Mouse (Mus musculus): ENCODE results near the gene Trappc4.
A peak's percentile ranks its signal among the peaks of the same experiment; 100 is the strongest.
"Not testable (repeated sequence)": the region's sequence is repeated elsewhere in the genome, so short reads cannot be mapped to it uniquely, and the experiment has no call there.

The Trappc4 gene

DNA sequence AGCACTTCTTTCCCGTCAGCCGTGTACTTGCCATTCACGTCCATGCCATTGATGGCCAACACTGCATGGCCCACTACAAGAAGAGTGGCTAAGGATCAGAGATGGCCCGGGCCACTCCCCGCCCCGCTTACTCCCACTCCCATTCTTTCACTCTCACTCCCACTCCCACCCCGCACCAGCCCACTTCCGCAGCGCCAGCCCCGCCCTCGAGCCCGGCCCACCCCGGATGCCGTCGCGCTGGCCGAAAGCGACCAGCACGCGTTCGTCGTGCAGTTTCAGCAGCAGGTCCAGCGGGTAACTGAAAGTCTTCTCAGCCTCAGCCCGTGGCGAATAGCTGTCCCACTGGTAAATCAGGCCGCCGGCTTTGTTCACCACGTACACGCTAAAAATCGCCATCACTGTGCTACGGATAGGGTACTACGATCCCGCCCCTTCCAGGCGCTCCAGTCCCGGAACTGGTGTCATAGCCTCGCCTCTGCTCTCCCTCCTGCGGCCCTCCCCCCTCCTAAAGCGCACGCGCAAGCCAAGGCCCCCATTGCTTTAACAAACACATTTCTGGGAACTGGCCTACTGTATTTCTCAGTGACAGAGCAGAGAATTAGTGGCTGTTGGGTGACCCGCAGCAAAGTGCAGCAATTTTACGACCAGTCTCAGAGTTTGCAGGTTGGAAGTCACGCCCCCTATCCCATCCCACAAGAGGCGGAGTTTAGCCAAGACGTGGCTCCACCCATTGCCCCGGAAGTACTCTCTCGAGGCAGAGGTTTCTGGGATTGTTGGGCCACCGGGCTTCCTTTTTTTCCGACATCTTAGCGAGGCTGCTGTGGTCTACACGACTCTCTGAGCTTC is at the start of gene Trappc4, which contains the start of gene Rps25:
Gene Trappc4 (minus strand): TSS at position 695 of the 846 bp plus-strand sequence.
Gene Rps25 (plus strand): TSS at position 234 of the 846 bp plus-strand sequence.
- DNase-seq, result peak; percentile 93

DNA sequence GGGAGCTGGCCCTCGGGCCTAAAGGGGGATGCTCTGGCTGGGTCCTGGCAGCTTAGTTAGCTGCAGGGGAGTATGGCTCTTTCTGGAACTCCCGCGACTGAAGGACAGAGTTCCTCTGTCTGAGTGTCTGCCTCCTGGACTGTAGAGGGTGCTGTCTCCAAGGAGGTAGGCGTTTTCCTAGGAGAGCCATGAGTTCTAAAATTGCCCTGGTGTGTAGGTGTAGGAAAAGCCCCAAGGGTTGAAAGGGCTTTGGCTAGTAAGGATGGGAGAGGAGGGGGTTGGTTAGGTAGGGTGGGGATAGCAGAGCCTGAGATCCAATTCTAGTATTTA is 47.5 kb upstream of the Trappc4 start, which contains the start of gene Upk2:
Gene Upk2 (minus strand): TSS at position 86 of the 330 bp plus-strand sequence.
- no peak for DNase-seq

DNA sequence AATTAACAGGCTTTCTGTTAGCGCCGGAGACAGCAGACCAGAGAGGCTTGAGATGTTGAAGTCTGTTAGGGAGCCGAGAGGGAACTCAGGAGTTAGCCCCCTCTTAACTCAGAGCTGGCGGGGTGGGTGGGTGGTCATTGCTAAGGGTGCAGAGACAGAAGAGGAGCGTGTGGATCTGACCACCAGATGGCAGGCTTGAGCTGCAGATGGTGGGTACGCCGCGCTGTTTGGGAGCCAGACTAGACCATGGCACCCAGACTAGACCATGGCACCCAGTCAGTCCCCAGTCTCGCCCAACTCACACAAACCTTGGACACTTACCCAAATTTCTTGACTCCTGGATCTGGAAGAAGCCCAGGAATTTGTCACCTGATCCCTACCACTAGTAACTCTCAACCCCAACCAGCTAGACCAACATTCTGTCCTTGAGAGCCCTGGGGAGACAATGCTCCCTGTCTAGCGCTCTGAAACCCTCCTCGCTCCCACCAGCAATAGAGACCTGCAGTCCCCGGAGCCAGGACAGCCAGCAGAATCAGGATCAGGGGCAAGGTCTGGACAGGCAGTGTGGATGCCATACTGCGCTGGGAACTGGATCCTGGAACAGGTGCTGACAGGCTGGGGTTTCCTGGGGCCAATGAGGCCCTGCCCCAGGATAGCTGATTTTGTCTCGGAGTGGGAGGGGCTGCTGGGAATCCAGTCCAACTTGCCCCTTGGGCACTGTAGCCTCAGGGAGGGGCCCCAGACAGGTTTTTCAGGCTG is 46.9 kb upstream of the Trappc4 start:
- DNase-seq, result peak; percentile 92

DNA sequence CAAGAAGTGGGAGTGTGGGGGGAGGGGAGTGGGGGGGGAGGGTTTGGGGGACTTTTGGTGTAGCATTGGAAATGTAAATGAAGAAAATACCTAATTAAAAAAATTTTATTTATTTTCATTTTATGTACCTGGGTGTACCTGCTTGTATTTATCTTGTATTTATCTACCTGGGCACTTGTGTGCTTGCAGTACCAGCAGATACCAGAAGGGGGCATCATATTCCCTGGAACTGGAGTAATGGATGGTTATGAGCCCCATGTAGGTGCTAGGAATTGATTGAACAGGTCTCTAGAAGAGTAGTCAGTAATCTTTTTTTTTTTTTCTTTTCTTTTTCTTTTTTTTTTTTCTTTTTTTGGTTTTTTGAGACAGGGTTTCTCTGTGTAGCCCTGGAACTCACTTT is 43.0 kb upstream of the Trappc4 start:
- no peak for DNase-seq

DNA sequence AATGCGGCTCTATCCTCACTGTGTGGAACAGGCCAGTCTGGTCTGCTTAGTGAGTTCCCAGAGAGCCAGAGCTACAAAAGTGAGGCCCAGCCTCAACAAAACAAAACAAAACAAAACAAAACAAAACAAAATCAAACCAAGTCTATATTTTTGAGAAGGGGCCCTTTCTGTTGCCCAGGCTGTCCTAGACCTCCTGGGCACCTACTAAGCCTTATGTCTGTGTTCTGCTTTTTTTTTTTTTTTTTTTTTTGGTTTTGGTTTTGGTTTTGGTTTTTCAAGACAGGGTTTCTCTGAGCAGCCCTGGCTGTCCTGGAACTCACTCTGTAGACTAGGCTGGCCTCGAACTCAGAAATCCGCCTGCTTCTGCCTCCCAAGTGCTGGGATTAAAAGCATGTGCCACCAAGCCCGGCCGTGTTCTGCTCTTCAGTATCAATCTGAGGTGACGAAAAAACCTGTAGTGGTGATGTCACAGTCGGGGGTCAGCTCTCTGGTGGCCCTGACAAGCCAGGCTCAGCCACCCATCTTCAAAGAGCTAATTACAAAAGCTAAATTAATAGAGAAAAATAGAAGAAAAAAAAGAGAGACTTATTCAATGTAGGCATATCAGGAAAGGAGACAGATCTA is 37.1 kb upstream of the Trappc4 start:
- DNase-seq, result not testable (repeated sequence)

DNA sequence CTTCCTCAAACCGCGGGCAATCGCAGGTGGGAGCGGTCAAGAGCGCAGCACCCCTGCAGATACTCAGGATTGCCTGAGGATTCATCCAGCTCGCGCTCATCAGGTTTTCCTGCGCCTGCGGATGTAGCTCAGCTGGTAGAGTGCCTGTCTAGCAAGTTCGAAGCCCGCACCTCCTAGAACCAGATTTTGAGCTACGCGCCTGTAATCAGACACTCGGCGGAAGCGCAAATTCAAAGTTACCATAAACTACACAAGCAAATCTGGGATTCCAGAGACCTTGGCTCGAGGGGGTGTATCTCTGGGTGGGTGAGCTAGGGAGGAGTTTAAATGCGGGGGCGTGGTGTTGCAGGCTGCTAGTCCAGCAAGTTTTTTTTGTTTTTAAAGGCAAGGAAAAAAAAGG is 33.6 kb upstream of the Trappc4 start, which contains the start of gene Foxr1:
Gene Foxr1 (minus strand): TSS at position 176 of the 400 bp plus-strand sequence.
- no peak for DNase-seq

DNA sequence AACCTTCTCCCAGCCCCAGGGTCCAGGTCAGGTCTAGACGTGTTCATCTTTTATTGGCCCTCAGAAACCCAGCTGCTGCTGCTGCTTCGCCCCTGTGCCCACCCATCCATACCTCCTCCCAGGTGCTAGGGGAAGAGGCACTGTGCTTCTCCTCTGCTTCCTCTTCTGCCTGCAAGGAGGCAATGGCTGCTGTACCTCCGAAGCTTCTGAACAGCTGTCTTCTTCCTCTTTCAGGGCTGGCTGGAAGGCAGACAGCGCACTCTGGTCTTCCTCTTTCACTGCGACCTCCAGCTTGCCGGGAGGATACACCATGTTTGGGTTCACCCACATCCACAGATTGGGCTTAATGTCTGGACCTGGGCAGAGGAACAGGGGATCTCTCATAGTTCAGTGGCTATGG is 28.3 kb upstream of the Trappc4 start:
- no peak for DNase-seq

DNA sequence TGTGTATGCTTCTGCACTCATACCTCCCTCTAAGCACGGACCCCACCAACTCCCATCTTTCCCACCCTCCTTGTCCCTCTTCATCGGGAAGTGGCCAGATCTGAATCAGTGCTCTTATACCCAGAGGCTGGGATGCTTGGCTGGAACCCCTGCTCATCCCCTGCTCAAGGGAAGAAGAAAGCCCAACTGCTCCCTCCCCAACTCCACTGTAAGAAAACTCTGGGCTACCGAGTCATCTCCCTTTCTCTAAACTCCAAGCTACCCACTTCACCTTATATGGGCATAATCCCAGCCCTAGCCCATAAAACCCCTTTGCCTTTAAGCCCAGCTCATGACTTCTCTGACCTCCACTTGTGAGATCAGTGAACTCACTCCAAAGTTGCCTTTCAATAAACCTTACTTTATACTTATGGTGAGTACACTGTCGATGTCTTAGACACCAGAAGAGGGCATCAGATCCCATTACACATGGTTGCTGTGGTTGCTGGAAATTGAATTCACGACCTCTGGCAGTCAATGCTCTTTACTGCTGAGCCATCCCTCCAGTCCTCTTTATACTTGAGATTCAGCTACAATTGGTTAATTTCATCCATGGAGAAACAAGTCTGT is 25.3 kb upstream of the Trappc4 start:
- no peak for DNase-seq

DNA sequence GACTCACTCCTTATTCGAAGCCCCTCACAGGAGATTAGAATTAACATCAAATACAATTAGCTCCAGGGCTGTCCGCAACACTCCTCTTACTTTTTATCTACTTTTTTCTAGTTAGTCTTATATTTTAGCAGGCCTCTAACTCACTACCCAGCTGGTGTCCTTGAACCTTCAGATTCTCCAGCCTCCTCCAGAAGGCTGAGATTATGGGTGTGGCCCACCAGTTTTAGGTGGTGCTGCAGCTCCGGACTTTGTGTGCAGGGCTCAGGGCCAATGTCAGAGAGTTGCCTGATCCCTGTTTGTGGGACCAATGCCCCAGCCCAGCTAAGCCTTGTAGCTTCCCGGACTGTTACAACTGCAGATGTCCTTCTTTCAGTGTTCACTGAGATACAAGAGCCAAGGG is 16.2 kb upstream of the Trappc4 start:
- DNase-seq, result no peak

DNA sequence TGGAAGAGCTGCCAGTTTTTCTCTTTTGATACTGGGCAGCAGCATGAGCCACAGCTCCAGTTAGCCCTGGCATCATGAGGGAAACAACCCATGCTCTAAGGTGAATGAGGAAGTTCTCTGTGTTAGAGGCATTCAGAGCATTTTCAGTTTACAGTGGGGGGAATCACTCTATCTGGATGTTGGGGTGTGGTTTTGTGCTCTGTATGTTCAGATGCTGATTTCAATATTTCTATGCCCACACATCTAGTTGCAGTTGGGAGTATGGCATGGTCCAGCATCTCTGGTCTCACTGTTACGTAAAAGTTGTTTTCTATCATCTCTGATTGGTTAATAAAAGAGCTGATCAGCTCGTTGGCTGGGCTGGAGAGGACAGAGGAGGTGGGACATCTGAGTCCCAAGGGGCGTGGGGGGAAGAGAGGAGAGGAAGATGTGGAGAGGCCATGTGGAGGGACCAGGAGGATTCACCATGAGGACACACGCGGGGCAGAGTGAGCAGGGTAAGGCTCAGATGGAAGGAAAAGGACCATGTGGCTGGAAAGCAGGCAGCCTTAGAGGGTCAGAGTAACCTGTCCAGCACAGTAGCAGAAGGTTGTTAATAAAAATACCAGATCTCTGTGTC is 13.0 kb upstream of the Trappc4 start:
- DNase-seq, result no peak

DNA sequence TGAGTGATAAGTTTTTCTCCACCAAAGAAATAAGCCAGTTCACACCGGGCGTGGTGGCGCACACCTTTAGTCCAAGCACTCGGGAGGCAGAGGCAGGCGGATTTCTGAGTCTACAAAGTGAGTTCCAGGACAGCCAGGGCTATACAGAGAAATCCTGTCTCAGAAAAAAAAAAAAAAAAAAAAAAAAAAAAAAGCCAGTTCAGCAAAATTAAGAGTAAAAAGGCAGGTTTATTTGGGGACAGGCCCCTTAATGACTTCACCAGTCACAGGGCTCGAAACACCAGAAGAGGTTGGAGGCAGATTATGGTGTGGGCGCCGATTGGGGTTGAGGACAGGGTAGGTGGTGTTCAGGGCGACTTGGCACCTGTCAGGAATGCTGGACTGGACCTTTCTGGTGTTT is 12.3 kb upstream of the Trappc4 start:
- not testable (repeated sequence) for DNase-seq

DNA sequence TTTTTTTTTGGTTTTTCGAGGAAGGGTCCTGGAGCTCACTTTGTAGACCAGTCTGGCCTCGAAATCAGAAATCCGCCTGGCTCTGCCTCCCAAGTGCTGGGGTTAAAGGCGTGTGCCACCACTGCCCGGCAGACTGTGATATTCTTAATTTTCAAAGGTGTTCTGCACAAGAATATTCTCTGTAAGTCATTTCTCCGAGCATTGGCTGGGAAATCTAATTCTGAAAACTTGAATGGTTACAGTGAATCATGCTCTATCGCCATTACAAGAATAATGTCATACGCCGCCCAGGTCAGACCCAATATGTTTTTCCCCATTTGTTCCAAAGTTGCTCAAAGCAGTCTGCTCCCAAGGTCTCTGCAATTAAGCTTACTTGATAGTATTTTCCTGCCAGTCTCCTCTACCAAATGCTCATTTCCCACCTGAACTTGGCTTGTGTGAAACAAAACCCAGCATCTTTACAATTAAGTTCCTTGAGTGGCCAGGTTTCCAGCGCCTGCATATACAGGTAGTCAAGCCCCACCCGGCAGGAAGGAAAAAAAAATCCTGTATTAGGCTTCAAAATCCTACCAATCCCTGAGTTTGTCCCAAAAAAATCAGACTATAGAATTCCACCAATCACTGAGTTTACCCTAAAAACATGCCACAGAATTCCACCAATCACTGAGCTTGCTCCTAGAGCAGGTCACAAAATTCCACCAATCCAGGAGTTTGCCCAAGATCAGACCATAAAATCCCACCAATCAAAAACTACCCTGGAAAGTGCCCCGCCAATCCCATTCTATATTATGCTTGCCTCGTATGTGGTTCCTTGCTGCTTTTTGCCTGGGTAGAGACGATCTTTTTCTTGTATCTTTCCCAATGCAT is 11.4 kb upstream of the Trappc4 start, which contains the start of gene Ccdc84:
Gene Ccdc84 (minus strand): TSS at position 51 of the 867 bp plus-strand sequence.
- DNase-seq, result no peak

DNA sequence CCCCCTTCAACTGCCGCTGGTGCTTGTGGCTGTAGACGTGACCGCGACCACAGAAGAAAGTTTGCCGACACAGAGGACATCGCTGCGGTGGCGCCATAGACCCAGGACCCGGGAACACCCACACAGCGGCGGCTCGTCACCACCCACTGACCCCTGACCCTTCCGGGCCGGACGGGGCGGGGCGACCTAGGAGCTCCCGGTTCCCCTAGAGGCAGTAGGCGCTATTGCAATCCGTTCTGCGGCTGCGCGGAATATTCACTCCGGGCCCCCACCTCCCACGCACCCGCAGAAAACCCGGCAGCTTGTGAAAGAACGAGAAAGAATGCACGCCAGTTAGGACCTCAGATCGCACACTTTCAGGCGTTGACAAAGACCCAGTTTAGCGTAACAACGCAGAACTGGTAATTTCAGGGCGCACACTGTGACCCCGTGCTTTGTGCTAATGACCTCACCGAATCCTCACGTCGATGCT is 10.5 kb upstream of the Trappc4 start:
- DNase-seq, result peak; percentile 98

DNA sequence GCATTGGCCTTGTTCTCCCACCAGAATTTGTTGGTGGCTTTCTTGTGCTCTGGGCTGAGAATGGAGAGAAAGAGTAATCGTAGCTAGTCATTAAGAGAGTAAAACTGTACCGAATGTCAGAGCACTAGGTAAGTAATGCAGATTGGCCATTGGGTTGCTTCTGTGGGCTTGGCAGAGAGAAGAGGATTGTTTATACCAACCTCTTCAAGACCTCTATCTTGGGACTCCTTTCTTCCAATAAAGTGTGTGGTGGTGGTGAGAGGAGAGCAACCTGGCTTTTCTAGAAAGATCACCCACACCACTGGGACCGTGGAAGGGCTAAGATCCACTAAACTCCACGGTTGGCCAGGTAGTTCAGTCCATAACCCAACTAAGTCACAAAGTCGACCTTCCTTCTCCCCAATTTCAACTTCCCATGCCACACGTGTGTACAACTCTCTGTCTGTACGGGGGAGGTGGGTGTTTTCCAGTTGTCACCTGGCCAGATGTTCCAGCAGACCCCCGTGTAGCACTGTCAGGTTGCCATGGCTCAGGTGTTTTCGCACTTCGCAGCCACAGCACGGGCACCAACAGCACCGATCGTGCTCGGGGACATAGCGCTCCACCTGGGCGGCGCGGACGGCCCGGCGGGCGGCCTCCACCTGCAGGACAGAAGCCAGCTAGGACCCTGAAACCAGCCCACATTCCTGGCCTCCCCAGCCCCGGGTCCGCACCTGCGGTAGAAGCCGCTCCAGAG is 9.9 kb upstream of the Trappc4 start:
- no peak for DNase-seq

DNA sequence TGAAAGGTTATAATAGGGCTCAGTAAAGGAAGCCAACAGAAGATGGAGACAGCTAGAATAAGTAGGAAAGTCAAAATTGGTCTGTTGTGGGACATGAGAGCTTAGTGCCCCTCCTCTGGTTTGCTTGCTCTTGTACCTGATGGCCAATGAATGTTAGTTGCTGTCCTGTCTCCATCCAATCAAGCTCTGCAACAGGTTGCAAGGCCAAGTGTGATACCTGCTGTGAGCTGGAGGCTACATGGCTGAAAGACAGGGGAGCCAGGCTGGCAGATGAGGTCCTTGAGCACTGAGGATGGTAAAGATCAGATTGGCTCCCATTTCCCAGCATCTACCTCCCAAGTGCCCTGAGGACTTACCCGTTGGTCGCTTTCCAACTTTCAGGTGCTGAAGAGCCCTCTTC is 5.4 kb upstream of the Trappc4 start:
- no peak for DNase-seq

DNA sequence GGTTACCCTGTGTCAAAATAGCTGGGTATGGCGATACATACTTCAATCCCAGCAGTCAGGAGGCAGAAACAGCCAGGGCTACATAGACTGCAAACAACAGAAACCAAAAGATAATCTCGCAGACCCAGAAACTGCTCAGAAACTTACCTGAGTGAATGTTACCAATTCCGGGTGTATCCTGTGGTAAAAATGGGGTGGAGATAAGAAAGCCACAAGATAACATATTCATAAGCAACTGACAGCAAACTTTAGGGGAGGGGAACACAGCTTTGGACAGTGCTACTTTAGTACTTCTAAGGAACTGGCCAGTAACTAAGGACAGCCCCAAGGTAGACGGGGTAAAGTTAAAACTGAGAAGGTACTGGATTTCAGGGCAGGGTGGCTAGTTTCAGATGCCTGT is 4.9 kb upstream of the Trappc4 start:
- no peak for DNase-seq

DNA sequence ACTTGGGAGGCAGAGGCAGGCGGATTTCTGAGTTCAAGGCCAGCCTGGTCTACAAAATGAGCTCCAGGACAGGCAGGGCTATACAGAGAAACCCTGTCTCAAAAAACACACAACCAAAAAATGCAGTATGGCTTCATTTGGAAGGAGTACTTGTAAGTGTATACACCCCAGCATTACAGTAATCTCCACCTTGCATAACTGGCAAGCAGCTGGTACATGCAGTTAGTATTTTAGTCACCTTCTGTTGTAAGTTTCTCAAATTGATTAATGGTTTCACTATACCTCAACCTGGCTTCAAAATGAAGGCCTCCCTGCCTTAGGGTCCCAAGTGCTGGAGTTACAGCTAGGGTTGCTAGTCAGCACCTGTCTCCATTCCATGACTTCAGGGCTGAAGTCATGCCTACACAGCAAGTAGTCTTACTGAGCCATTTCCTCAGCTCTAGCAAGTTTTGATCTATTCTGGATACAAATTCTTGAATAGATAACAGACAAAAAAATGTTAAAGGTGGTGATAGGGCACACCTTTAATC is 4.3 kb upstream of the Trappc4 start:
- no peak for DNase-seq

DNA sequence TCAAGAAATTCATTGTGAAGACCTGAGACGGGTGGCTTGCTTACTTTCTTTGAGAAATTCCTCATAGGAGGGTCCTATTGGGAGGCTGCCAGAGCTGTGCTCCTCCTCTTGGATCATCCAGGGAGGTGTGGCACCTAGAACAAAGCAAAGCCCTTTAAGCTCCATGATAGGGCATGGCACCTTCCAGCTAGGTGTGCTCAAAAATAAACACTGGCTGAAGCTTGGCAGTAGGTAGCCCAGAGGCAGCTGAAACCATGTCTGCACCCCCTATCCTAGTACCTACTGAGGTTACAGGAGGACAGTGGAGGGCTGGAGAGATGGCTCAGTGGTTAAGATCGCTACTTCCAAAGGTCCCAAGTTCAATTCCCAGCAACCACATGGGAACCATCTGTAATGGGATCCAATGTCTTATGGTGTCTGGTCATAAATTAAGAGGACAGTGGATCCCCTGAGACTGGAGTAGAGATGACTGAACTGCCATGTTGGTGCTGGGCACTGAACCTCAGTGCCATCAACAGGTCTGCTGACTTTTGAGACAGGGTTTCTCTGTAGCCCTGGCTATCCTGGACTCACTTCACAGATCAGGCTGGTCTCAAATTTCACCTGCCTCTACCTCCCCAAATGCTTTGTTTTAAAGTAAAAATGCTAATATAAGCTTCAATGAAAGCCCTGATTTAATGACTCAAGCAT is 3.4 kb upstream of the Trappc4 start:
- no peak for DNase-seq

DNA sequence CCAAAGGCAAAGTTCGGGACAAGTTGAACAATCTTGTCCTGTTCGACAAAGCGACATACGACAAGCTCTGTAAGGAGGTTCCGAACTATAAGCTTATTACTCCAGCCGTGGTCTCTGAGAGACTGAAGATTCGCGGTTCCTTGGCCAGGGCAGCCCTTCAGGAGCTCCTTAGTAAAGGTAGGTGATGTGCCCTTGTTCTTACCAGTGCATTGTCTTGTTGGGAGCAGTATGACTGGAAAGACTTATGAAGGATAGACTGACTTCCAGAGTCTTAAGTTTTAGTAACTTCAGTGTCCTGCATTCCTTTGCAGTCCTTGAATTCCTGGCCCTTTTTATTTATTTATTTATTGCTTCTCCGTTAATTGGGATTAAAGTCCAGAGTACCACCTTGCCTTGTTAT is 1.3 kb upstream of the Trappc4 start:
- DNase-seq, result not testable (repeated sequence)

DNA sequence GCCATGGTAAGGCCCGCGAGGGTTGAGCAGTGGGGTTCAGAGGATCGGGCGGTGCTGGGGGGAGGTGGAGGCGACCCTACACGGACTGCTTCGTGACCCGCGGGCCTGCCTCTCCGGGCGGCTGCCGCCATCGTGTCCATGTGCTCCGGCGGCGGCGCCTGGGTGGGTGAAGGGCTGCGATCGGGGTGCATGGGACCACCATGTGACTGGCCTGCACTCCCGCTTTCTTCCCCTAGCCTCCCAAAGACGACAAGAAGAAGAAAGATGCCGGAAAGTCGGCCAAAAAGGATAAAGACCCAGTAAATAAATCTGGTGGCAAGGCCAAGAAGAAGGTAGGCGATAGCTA is 325 bp upstream of the Trappc4 start:
- DNase-seq, result no peak
